Mouse (Mus musculus): ENCODE results near the gene C1qtnf2. TPM values are rescaled to one million over a fixed set of nuclear protein-coding genes. Genes with fewer than 3 reads are reported as not detected.

The C1qtnf2 gene
- polyA plus RNA-seq (2012; fragmentation: generic; extraction: Trizol): not detected

GRCm38 (mm10) chr11:43474225-43474774, at the start of gene C1qtnf2:
Gene C1qtnf2, plus strand, starts transcription at chr11:43474276.

DNA sequence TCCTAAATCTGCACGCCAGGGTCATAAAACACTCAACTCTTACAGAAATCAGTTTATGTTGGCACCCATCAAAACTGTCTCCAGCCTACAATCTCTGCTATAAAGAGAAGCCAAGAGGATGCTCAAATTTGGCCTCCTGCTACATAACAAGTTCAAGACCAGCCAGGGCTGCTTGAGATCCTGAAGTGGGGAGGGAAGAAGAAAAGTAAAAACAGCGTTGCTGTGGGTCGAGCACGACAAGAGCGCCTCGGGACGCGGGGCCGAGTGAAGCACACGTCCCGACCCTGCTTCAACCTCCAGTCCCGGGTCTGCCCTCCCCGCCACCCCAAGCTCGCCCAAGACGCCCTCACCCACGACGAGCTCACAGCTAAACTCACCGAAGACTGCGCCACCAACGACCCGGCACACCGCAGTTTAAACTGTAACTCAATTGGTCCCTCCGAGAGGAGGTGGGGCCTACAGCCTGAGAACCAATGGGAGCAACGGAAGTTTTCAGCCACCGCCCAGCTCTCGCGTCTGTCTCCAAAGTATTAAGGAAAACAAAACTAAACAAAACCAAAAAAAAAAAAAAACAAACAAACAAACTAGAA, 48.2 kb upstream of the C1qtnf2 start, which contains the start of gene Pttg1:
Pttg1 (minus strand) TSS at position 428 of the 590 bp plus-strand sequence.

GRCm38 (mm10) chr11:43433254-43434023, 40.6 kb upstream of the C1qtnf2 start, which contains the start of gene Slu7:
Gene Slu7, plus strand, starts transcription at chr11:43433744.

GRCm38 (mm10) chr11:43528683-43529499, 54.8 kb downstream of the C1qtnf2 start, which contains the start of gene Ccnjl:
Gene Ccnjl, plus strand, starts transcription at chr11:43528784.

Other genes with a start within 250 kb of the C1qtnf2 start
- gene Pttg1, start 48.0 kb upstream of the C1qtnf2 start, polyA plus RNA-seq (2012; fragmentation: generic; extraction: Trizol): 100 to 1,000 TPM; 171 to 316 TPM
- gene Slu7, start 40.5 kb upstream of the C1qtnf2 start, polyA plus RNA-seq (2012; fragmentation: generic; extraction: Trizol): 10 to 100 TPM in 1 of 2 experiments, 1 to 10 TPM in 1; 3.2 to 20.2 TPM
- gene Ccnjl, start 54.5 kb downstream of the C1qtnf2 start, polyA plus RNA-seq (2012; fragmentation: generic; extraction: Trizol): not detected
- not detected for gene 4933415A04Rik, start 112.8 kb downstream of the C1qtnf2 start, polyA plus RNA-seq (2012; fragmentation: generic; extraction: Trizol)
- gene Fabp6, start 127.3 kb downstream of the C1qtnf2 start, polyA plus RNA-seq (2012; fragmentation: generic; extraction: Trizol): not detected
- 1 to 10 TPM in 1 of 2 experiments, under 1 TPM in 1; 0.53 to 6.1 TPM for gene Pwwp2a, start 207.7 kb downstream of the C1qtnf2 start, polyA plus RNA-seq (2012; fragmentation: generic; extraction: Trizol)

Measured in C3H10T1/2 (cell line).